Mouse (Mus musculus): Measurements from ENCODE around the gene Uhrf1.

Uhrf1 gene

DNA sequence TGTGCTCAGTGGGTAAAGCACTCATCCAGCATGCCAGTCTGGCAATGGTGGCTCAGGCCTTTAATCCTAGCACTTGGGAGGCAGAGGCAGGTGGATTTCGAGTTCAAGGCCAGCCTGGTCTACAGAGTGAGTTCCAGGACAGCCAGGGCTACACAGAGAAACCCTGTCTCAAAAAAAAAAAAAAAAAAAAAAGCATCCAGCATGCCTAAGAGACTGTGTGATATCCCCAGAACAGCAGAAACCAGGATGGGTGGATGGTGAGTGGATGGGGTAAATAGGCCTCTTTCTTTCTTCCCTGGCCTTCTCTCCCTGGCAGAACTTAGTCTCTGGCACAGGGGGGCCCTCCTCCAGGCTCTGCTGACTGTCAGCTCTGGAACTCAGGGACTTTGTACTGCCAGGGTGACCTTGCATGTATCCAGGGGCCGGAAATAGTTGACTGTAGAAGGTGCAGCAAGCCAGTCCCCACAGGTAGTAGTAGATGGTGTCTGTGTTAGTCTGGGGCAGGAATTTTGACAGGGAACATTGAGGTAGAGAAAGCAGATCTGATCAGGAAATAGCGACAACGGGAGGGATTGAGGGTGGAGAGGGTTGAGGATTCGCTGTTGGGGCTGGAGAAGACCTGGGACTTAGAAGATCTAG, 27.2 kb upstream of the Uhrf1 start:
- DNase-seq (ENCODE audit: low spot score), result no peak

GRCm38 (mm10) chr17:56276643-56277566, 26.2 kb upstream of the Uhrf1 start, which contains the start of gene Ticam1:
Gene Ticam1 (minus strand): TSS chr17:56276786.
- DNase-seq (ENCODE audit: low spot score), result peak; percentile 88

GRCm38 (mm10) chr17:56277567-56277893, 25.6 kb upstream of the Uhrf1 start:
- DNase-seq (ENCODE audit: low spot score), result no peak

DNA sequence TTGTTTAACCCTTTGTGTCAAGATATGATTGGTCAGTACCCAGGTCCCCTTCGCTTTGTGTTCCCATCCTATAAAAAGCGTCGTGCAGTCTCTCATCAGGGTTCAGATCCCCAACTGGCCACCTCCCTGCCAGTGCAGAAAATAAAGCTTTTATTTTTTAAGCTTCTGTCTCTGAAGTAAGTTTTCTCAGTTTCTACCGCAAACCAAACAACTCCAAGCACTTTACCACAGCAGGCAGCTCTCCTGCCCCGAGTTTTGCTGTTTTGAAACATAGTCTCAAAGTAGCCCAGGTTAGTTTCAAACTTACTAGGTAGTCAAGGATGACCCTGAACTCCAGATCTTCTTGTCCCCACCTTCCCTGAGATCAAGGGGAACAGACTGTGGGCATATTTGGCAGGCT, 24.8 kb upstream of the Uhrf1 start:
- no peak for DNase-seq (ENCODE audit: low spot score)

GRCm38 (mm10) chr17:56279481-56280155, 23.5 kb upstream of the Uhrf1 start:
- DNase-seq (ENCODE audit: low spot score), result no peak

GRCm38 (mm10) chr17:56281193-56281592, 21.9 kb upstream of the Uhrf1 start:
- no peak for DNase-seq (ENCODE audit: low spot score)

DNA sequence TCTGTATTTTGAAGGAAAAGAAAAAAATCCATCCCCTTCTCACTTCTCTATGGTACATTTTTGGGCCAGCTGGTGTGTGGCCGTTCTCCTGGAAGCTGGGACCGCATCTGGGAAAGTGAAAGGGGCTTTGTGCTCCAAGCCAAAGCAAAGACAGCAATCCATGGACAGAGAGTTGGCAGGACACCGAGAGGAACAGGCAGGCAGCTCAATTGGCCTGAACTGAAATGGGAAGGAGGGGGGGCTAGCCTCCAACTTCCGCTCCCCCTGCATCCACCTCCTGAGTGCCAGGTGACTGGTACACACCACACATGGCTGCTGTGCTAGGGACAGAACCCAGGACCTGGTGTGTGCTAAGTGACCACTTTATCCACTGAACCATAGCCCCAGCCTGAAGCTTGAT, 20.3 kb upstream of the Uhrf1 start:
- DNase-seq (ENCODE audit: low spot score), result no peak

GRCm38 (mm10) chr17:56283316-56283715, 19.8 kb upstream of the Uhrf1 start:
- no peak for DNase-seq (ENCODE audit: low spot score)

DNA sequence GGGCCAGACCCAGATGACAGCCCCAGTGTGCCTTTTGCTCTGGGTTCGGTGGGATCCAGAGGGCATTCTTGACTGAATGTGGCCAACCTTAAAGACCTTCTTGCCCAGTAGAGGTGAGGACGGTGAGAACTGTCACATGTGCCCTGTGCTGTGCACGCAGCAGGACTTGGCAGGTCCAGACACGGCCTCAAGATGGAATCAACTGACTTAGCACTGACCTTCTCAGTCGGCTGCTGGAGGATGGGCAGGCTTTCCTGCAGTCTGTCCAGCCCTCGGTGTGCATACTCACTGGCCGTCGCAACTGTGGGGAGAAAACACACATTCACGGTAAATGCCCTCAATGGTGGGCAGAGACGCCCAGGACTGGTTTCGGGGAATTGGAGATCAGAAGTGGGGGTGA, 17.1 kb upstream of the Uhrf1 start:
- DNase-seq (ENCODE audit: low spot score), result no peak

DNA sequence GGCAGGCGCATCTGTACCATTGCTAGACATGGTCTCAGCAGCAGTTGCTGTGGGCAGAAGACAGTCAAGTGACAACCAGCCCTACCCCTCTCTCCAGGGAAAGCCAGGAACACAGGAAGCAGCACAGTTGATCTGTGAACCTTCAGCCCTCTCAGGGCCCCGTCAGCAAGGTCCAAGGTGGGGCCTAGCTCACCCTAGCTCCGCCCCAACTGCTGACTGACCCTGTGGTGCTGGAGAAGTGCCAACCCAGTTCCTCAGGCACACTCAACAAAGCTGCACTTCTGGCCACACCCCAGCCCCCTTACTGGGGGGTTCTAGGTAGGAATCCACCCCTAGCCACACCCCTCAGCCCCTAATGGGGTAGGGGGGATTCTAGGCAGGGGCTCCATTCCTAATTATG, 15.3 kb upstream of the Uhrf1 start:
- no peak for DNase-seq (ENCODE audit: low spot score)

DNA sequence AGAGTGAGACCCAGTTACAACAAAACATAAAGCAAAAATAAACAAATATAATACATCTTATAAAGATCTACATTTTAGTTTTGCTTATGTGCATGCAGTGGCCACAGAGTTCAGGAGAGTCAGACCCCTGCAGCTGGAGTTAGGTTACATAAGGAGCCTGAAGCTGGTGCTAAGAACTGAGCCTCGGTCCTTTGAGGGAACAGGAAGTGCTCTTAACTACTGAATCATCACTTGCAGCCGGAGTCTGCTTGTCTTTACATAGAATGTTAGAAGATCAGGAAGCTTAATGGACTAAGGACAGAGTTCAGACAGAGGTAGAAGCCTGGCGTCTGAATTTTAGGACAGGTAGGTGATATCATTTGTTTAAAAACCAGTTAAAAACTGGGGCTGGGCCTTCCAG, 14.3 kb upstream of the Uhrf1 start:
- no peak for DNase-seq (ENCODE audit: low spot score)

GRCm38 (mm10) chr17:56289371-56290331, 13.5 kb upstream of the Uhrf1 start:
- DNase-seq (ENCODE audit: low spot score), result peak; percentile 43

- DNase-seq (ENCODE audit: low spot score), result peak; percentile 91
Measured at GRCm38 (mm10) chr17:56290388-56291170, 12.5 kb upstream of the Uhrf1 start.

GRCm38 (mm10) chr17:56291171-56291511, 12.0 kb upstream of the Uhrf1 start:
- DNase-seq (ENCODE audit: low spot score), result peak; percentile 92

DNA sequence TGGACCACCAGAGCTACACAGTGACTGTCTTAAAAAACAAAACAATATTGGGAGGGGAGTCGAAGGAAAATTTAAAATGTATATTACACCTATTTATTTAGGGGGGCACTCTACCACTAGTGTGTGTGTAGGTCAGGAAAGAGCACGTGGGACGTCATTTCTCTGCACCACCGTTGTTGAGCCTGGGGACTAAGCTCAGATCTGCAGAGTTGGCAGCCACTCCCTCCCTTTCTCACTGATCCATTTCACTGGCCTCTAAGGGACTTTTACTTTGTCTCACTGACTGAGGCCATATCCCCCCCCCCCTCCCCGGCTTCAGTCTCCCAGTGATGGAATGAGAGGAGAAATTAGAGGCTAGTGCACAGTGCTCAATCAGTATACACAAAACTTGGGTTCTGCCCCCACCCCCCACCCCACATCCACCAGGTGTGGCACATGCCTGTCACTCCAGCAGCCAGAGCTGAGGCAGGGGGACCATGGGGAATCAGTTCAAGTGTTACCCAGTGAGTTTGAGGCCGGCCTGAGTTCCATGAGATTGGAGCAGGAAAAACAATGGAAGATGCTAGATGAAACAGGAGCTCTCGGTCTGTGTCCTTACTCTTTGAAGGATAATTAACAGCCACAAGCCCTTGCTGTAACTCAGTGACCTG, 11.2 kb upstream of the Uhrf1 start:
- no peak for DNase-seq (ENCODE audit: low spot score)

- no peak for DNase-seq (ENCODE audit: low spot score)
Measured at GRCm38 (mm10) chr17:56292531-56293222, 10.4 kb upstream of the Uhrf1 start, which contains the start of gene Plin3. Gene Plin3 (minus strand): TSS chr17:56292873.

- DNase-seq (ENCODE audit: low spot score), result no peak
Measured at GRCm38 (mm10) chr17:56293291-56293690, 9.8 kb upstream of the Uhrf1 start.

DNA sequence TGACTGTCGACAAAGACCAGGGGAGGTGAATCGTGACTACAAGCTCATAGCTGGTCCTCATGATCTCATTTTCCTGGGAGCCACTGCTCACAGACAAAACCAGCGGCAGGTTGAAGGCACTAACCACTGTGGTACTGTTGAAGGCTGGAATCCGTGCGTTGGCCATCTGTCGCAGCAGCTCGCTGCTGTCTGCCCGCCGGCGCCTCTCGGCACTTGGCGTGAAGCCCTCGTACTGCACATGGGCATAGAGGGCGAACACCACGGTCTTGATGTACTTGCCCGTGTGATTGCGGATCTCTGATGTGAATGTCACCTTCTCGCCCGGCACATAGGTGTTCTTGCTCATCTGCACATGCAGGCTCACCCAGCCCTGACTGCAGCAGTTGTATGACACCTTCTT, 8.9 kb upstream of the Uhrf1 start:
- no peak for DNase-seq (ENCODE audit: low spot score)

DNA sequence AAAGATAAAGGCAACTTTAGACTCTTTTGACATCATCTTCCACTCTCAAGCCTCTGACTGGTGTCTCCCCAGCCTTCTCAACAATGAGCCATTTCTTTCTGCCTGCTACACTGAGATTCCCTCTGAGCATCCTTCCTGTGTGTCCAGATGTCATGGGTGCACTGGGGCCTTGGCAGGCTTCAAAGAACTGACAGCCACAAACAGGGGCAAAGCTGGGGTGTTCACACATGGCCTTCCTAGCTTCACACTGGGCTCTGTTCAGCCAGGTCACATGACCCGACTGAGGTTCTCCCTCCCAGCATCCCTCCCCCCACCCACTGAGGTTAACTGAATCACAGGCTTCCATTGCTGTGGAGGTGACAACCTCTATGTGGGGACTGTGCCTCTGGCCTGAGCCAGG, 6.9 kb upstream of the Uhrf1 start:
- no peak for DNase-seq (ENCODE audit: low spot score)

DNA sequence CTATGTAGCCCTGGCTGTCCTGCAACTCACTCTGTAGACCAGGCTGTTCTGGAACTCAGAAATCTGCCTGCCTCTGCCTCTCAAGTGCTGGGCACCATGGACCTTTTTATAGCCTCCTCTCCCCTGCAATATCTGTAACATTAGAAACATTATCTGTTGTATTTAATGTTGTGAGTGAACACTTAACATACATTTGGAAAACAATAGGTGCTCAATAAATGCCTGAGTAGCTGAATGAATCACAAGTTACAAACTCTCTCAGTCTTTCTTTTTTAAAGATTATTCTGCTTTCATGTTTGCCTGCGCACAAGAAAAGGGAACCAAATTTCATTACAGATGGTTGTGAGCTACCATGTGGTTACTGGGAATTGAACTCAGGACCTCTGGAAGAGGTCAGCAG, 4.9 kb upstream of the Uhrf1 start:
- no peak for DNase-seq (ENCODE audit: low spot score)
